Mouse (Mus musculus) lung, embryonic 14.5 days (tissue): Measurements from ENCODE around the gene Syt8. TPM values are rescaled to one million over a fixed set of nuclear protein-coding genes. Genes with fewer than 3 reads are reported as not detected.

Experiments used
- ATAC-seq: fragments of 200-750 bp; cut with Nextera tagmentation; 2 replicates; pipeline ENCODE4 v1.8.0; 2017; ENCODE audit warnings: mild to moderate bottlenecking, moderate TSS enrichment, moderate library complexity; ENCODE audit not compliant: insufficient read depth
- DNase-seq: peaks from one replicate; pipeline ENCODE4 v3.0.0-alpha.2; 2015
- H3K27ac ChIP-seq: fragments of 300-500 bp; sonication (generic); 2 replicates; pipeline ENCODE4 v1.5.1; 2014; ENCODE audit warnings: low read depth, mild to moderate bottlenecking, moderate library complexity
- H3K27me3 ChIP-seq: fragments of 300-500 bp; sonication (generic); 2 replicates; pipeline ENCODE4 v1.6.1; 2014; ENCODE audit warnings: low read length, control low read depth; ENCODE audit not compliant: insufficient read depth
- H3K36me3 ChIP-seq: fragments of 300-500 bp; sonication (generic); 2 replicates; pipeline ENCODE4 v1.6.1; 2014; ENCODE audit warnings: control low read depth; ENCODE audit not compliant: insufficient read depth
- H3K4me1 ChIP-seq: fragments of 300-500 bp; sonication (generic); 2 replicates; pipeline ENCODE4 v1.6.1; 2014; ENCODE audit warnings: antibody characterized with exemption, control low read depth; ENCODE audit not compliant: insufficient read depth
- H3K4me2 ChIP-seq: fragments of 300-500 bp; sonication (generic); 2 replicates; pipeline ENCODE4 v1.6.1; 2014; ENCODE audit warnings: mild to moderate bottlenecking
- H3K4me3 ChIP-seq: fragments of 300-500 bp; sonication (generic); 2 replicates; pipeline ENCODE4 v1.5.1; 2014; ENCODE audit warnings: low read depth, low read length
- H3K9ac ChIP-seq: fragments of 300-500 bp; sonication (generic); 2 replicates; pipeline ENCODE4 v1.6.1; 2014
- H3K9me3 ChIP-seq: fragments of 300-500 bp; sonication (generic); 2 replicates; pipeline ENCODE4 v1.6.1; 2016; ENCODE audit warnings: low read depth, low read length, control low read depth
- CTCF ChIP-seq: IDR thresholded peaks from 2 replicates; pipeline ENCODE4 v1.5.1; 2016; ENCODE audit warnings: antibody characterized with exemption, low read depth
- WGBS: fragments of 180-500 bp; shearing (Covaris S2); extraction: QIAGEN DNeasy Blood & Tissue Kit; methylation state at CpG from one replicate; pipeline ENCODE4 v1.1.7; 2014; 5-methylcytosine and 5-hydroxymethylcytosine counted together
- polyA plus RNA-seq: library from polyadenylated mRNA; unstranded; fragments of >200 nt; fragmentation: Nextera tagmentation; extraction: Ambion mirVana; gene quantifications from 2 replicates; pipeline ENCODE4 v1.2.1, GENCODE M21; 2014

Gene Syt8
- polyA plus RNA-seq, 1 experiment from 2014 or later, result not detected

DNA sequence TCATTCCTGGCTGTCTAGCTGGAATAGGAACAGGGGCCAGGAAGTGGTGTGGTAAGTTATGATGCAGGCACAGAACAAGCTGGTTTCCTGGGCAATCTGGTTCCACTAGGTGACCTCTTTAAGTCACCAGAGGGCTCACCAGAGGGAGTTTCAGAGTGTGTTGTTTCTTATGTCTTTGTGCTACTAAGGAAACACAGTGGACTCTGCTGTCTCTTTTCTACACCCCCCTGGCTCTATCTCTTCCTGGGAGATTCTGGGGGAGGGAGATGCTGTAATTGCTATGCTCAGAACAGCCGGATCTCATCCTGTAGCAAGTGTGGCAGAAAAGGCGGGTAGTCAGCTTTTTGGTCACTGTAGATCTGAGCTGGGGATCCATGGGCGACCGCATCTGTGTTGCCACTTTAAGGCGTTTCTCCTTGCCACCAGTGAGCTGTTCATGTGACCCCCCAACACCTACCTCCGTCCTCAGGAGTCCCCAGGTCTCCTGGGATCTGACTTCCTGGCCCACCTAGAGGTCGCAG is 35.6 kb downstream of the Syt8 start:
- 32% methylated on average over 7 of the region's 7 CpGs for WGBS
- Histone ChIP-seq H3K27ac (peak overlapping the region; percentile 97), H3K9ac (no peak overlapping the region), H3K27me3 (no peaks in the 10 kb centered on the region), H3K4me3 (no peak overlapping the region), H3K4me1 (peaks cover 23% of the 10 kb centered on the region), H3K4me2 (no peak overlapping the region), H3K9me3 (no peaks in the 10 kb centered on the region), H3K36me3 (no peaks in the 10 kb centered on the region)
- TF ChIP-seq CTCF, result no peak
- ATAC-seq (peak; percentile 33; the same call in 1 of the 2 replicates), DNase-seq (peak; percentile 85)

DNA sequence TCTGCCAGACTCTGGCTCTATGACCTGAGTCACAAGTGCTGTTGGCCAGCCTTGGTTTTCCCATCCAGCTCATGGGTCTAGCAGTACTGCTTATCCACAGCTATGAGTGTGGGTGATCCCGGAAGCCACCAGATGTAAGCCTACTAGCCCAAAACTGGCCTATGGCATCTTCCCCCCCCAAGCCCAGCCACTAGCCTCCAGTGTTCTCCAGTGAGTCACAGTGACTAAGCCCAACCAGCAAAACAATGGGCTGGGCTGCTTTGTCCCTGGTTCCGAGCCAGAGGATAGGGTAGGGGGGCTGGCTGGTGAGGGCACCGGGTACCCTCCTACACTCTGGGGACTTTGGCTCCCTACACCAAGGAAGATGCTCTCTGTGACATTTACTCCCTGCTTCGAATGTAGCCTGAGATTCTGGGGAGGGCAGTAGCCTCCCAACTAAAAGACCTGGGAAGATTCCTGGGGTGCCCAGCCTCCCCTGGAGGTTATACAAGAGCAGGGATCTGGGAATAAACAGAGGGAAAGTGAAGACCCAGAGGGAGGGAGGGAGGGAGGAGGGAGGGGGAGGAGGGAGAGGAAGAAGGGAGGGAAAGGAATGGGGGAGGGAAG is 36.3 kb downstream of the Syt8 start:
- Histone ChIP-seq H3K4me3 (no peak overlapping the region), H3K36me3 (no peaks in the 10 kb centered on the region), H3K4me2 (peak overlapping the region; percentile 61), H3K9ac (no peak overlapping the region), H3K4me1 (peaks cover 29% of the 10 kb centered on the region), H3K9me3 (no peaks in the 10 kb centered on the region), H3K27me3 (no peaks in the 10 kb centered on the region), H3K27ac (peak overlapping the region; percentile 97)
- peak; percentile 75 for ATAC-seq
- peak; percentile 91 for DNase-seq
- WGBS, result 10% methylated on average over 4 of the region's 4 CpGs
- TF ChIP-seq CTCF, result no peak

DNA sequence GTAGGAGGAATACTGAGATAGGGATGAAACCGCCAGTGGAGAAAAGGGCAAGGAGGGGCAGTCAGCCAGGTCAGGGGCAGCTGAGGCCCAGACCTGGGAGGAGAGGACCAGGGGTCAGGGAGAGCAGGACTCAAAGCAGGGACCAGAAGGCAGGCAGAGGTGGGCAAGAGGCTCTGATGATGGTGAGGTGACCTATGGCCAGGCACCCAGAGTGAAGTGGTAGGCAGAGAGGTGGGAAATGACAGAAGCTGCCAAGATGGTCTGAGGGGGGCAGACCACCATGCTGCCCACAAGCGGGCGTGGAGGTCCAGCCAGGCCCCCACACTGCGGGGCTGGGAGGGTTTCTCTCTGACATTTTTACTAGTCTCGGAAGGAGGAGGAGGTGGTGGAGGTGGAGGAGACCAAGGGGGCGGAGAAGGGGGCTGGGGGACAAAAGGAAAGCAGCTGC is 36.8 kb downstream of the Syt8 start:
- H3K27me3 ChIP-seq, result no peaks in the 10 kb centered on the region
- H3K4me2 ChIP-seq, result peak overlapping the region; percentile 61
- no peak for DNase-seq
- ATAC-seq, result peak; percentile 13; the same call in 1 of the 2 replicates
- H3K9me3 ChIP-seq, result no peaks in the 10 kb centered on the region
- no peak for TF ChIP-seq CTCF
- no peaks in the 10 kb centered on the region for H3K36me3 ChIP-seq
- H3K4me3 ChIP-seq, result peak overlapping the region; percentile 36
- H3K9ac ChIP-seq, result peak overlapping the region; percentile 72
- WGBS, result 21% methylated on average over 6 of the region's 6 CpGs
- peak overlapping the region; percentile 97 for H3K27ac ChIP-seq
- peaks cover 29% of the 10 kb centered on the region for H3K4me1 ChIP-seq

DNA sequence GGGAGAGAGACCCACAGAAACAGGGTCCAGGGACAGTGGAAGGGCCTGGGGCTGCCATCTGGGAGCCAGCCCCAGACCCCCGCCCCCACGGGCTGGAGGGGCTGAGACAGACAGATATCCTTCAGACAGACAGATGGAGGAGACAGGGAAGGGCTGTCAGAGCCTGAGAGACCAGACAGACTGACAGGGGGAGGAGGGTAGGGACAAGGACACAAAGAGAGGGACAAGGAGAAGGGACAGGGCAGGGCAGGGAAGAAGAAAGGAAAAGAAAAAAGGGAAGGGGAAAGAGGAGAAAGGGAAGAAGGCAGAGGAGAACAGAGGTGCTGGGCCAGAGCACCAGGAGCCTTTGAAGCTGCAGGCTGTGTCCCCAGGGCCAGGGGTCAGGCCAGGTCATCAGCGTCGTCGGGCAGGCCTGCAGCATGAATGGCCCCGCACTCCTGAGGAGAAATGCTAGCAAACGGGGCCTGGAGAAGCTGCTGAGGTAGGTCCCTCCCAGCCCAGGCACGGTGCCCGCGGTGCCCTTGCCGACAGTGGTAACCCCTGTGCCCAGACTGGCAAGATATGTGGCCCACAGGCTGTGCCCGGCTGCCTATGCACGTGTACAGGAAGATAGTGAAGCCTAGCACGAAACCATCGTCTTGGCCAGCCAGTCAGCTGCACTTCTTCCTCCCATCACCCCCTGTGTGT is 37.4 kb downstream of the Syt8 start:
- Histone ChIP-seq H3K9me3 (no peaks in the 10 kb centered on the region), H3K36me3 (no peaks in the 10 kb centered on the region), H3K27ac (peak overlapping the region; percentile 97), H3K4me2 (peak overlapping the region; percentile 61), H3K4me3 (peak overlapping the region; percentile 36), H3K4me1 (peaks cover 29% of the 10 kb centered on the region), H3K9ac (peak overlapping the region; percentile 72), H3K27me3 (no peaks in the 10 kb centered on the region)
- WGBS, result 34% methylated on average over 15 of the region's 15 CpGs
- ATAC-seq, result peak; percentile 15; the same call in 1 of the 2 replicates
- no peak for TF ChIP-seq CTCF
- DNase-seq, result no peak

DNA sequence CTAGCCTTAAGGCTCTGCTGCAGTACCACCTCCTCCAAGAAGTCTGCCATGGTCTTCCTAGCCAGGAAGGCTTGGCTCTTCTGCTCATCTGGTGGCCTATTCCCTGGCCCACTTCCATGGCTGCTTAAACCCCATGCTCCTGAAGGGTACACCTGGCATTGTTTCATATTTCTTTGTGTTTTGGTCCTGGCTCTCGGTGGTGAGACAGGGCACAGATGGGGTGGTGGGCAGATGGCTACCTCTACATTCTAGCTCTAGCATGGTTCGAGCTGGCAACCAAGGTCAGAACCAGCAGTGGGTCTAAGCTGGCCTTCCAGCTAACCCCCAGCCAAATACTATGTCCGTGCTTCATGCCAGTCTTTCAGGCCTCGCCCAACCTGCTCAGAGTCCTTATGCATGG is 38.3 kb downstream of the Syt8 start:
- no peaks in the 10 kb centered on the region for H3K27me3 ChIP-seq
- peak overlapping the region; percentile 72 for H3K9ac ChIP-seq
- peak overlapping the region; percentile 36 for H3K4me3 ChIP-seq
- ATAC-seq (no peak), DNase-seq (no peak)
- H3K9me3 ChIP-seq, result no peaks in the 10 kb centered on the region
- peak overlapping the region; percentile 97; the same call in 1 of the 2 replicates for H3K27ac ChIP-seq
- peaks cover 29% of the 10 kb centered on the region for H3K4me1 ChIP-seq
- peak overlapping the region; percentile 61 for H3K4me2 ChIP-seq
- H3K36me3 ChIP-seq, result no peaks in the 10 kb centered on the region
- WGBS, result 86% methylated on average over 4 of the region's 4 CpGs
- TF ChIP-seq CTCF, result no peak

DNA sequence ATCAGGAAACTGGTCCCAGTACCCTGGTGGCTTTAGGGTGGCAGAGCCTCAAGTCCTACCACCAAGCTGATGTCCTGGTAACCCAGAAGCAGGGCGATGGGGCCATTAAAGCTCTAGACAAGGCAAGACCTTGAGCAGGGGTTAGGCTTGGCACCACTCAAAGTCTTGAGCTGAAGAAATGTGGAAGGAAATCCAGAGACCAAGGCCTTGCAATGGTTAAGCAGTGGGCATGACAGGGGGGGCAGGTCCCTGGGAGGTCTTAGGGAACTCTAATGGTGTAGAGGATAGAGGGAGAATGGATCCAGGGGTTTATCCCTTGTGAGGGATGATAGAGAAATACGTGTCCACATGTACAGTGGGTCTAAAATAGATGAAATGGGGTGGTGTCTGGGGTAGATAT is 38.8 kb downstream of the Syt8 start:
- WGBS, result 84% methylated on average over 2 of the region's 2 CpGs
- 0 out of 2 replicates have a peak, but pooled peaks cover under 1% of the 10 kb centered on the region for H3K36me3 ChIP-seq
- DNase-seq (no peak), ATAC-seq (no peak)
- H3K9ac ChIP-seq, result peak overlapping the region; percentile 33
- peaks cover 29% of the 10 kb centered on the region for H3K4me1 ChIP-seq
- peak overlapping the region; percentile 36 for H3K4me3 ChIP-seq
- H3K27me3 ChIP-seq, result no peaks in the 10 kb centered on the region
- H3K9me3 ChIP-seq, result no peaks in the 10 kb centered on the region
- peak overlapping the region; percentile 61 for H3K4me2 ChIP-seq
- no peak for TF ChIP-seq CTCF
- H3K27ac ChIP-seq, result peak overlapping the region; percentile 97

DNA sequence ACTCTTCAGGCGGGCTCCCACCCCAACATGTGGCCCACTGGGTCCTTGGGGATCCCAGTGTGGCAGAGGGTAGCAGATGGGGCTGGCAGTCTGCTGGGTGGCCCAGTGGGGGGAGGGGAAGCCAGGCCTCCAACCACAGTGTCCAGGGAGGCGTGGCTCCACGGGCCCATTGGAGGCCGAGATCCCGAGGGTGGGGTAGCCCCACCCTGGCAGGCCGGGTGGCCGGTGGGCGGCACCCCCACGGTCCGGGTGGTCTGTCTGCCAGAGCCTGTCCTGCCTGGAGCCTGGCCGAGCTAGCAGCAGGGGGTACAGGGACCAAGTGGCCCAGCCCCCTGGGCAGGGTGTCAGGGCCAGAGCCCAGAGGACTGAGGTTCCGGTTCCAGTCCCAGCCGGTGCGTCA is 40.1 kb downstream of the Syt8 start:
- Histone ChIP-seq H3K4me1 (peaks cover 29% of the 10 kb centered on the region), H3K9me3 (no peaks in the 10 kb centered on the region), H3K36me3 (0 out of 2 replicates have a peak, but pooled peaks cover 4% of the 10 kb centered on the region), H3K4me3 (peak overlapping the region; percentile 36), H3K4me2 (peak overlapping the region; percentile 61), H3K27me3 (no peaks in the 10 kb centered on the region), H3K9ac (peak overlapping the region; percentile 62), H3K27ac (peak overlapping the region; percentile 97)
- TF ChIP-seq CTCF, result no peak
- DNase-seq (peak; percentile 68), ATAC-seq (peak; percentile 26)
- WGBS, result 54% methylated on average over 14 of the region's 14 CpGs
